Mouse (Mus musculus) C2C12 (cell line): ENCODE measurements at regions not wholly inside any gene's neighbourhood (a gene's known extent, or its start where the extent isn't known, plus 50 kb on each side); places are given as distances from the start of the nearest gene placed in this dataset.

Experiments
- CTCF ChIP-seq: IDR thresholded peaks from one replicate; pipeline ENCODE4 v1.5.1; 2011; ENCODE audit not compliant: control insufficient read depth, insufficient read depth, insufficient read length
- USF1 ChIP-seq: IDR thresholded peaks from one replicate; pipeline ENCODE4 v1.6.1; 2011; ENCODE audit warnings: low read depth, mild to moderate bottlenecking, control low read depth, moderate library complexity

- TF ChIP-seq CTCF: no peak
- no peak for TF ChIP-seq USF1
Measured at GRCm38 (mm10) chr9:111817461-111817860, 127.3 kb upstream of the Stac start.
